Mouse (Mus musculus) lung, postnatal 14 days (tissue): ENCODE results near the gene Acot5.
"Not testable (repeated sequence)": the region's sequence is repeated elsewhere in the genome, so short reads cannot be mapped to it uniquely, and the experiment has no call there.

Experiments
- DNase-seq: peaks from one replicate; pipeline ENCODE4 v3.0.0; 2021

Acot5 gene

DNA sequence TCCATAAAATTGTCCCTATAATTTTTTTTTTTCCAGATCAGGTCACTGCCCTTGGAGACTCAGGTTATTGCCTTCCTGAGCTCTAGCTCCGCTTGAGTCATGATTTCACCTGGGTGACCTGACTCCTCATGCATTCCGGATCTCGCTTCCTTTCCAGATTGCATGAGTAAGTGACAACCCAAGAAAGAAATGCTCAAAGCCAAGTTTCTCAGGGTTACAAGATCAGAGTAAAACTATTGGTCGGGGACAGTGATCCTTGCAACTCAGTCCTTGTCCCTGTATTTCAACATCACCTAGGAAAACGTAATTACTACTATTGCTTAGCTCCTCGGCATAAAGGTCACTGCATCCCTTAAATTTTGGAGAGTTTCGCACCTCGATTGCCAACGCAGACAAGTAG, at the start of gene Acot5:
Gene Acot5, plus strand, starts transcription at position 340 of the 400 bp plus-strand sequence.
- DNase-seq = no peak

DNA sequence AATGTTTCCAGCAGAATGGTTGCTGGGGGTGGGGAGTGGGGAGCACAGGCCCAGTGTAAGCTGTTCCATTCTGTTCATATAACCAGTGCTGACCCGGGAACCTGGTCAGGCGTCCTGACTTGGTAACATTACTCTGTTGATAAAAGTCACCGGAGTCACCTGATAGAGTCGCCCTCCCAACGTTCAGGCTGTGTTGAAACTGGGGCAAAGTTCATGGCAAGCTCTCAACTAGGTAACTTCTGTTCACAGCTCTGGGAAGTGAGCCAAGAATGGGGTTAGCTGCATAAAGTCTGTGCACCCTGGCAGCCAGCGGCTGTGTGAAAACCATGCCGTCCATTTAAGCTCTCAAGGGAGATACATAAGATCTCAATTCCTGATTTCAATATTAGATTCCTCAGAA, 48.6 kb upstream of the Acot5 start:
- DNase-seq = peak; percentile 82

DNA sequence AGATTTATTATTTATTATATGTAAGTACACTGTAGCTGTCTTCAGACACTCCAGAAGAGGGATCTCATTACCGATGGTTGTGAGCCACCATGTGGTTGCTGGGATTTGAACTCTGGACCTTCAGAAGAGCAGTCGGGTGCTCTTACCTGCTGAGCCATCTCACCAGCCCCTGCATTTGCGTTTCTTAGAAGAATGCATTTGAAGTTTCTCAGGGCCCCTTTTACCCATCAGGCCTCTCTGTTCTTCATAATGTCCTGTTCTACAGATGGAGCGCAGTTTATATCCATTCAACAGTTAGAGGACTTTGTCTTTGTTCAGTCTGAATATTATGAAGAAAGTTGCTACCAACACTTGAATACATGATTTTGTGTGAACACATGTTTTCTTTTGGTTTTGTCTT, 46.9 kb upstream of the Acot5 start:
- DNase-seq = not testable (repeated sequence)

DNA sequence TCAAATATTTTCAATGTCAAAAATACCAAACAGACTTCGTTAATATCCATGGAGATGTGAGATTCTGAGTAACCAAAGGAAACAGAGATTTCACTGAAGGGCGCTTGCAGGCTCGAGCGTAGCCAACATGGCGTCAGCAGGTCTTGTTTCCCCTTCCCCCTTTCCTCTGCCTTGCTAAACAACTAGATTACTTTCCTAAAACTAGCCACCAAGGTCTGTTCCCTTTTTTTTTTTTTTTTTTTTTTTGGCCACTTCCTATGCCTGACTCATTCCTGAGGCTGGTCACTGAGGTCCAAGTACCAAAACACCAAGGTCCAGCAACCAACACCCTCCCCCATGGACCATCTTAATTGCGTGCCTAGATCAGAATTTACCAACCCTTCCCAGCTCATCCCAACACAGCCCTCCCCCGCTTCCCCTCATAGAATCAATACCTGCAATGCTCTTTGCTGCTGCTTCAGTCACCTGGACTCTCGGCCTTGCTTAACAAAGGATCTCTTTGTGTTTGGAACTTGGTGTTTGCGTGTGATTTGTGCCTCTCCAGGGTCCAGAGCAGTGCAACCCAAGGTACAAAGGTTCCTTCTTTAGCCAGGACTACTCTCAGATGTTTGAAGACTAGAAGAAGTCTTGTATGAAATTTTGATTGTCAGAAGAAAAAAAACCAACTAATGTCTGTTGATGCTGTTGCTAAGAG, 45.9 kb upstream of the Acot5 start:
- no peak for DNase-seq

DNA sequence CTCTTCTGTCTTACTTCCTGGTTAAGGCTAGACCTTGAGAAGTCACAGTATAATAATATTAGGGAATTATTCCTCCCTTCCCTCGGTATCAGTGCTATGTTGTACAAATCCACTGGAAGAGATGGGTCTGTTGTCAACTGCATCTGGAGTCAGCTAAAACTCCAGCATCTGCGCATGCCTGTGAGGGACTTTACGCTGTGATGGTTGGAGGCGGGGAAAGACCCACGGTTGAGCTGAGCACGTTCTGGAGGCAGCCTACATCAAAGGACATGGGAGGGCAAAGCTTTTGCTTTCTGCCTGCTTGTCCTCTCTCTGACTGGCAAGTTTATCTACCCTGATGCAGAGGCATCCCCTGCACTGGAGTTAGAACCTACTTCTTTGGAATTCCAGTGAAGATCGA, 43.2 kb upstream of the Acot5 start:
- no peak for DNase-seq

DNA sequence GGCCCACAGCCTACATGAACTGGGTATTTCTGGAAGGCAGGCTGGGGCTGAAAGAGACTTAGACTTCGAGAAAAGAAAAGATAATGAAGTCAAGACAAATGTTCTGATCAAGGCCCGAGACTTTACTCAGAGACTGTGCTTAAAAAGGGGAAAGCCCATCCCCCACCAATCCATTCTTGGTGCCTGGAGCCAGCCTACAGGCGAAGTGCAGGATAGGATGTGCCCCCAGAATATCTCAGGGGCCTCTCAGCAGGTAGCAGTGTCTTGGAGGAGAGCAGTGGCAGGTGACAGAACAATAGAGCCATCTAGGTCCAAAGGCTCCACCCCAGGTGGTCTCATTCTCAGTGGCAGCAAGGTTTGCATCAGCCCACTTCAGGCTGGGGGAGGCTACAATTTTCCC, 40.8 kb upstream of the Acot5 start:
- DNase-seq = not testable (repeated sequence)

DNA sequence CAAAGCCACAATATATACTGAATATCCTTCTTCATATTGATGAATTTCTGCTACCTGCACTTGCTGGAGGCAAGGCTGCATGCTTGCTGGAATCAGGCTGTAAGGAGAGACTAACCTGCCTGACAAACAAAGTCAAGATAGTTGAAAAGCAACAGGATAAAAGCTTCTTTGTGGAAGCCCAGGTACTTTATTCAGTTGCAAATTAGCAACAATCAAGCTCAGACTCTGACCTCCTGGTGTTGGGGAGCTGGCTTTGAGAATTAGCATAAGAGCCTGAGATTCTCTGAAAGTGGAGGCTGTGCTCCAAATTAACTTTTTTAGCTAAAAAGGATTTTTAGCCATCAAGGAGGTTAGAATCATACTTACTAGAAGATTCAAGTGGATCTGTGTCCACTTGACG, 40.1 kb upstream of the Acot5 start:
- not testable (repeated sequence) for DNase-seq

DNA sequence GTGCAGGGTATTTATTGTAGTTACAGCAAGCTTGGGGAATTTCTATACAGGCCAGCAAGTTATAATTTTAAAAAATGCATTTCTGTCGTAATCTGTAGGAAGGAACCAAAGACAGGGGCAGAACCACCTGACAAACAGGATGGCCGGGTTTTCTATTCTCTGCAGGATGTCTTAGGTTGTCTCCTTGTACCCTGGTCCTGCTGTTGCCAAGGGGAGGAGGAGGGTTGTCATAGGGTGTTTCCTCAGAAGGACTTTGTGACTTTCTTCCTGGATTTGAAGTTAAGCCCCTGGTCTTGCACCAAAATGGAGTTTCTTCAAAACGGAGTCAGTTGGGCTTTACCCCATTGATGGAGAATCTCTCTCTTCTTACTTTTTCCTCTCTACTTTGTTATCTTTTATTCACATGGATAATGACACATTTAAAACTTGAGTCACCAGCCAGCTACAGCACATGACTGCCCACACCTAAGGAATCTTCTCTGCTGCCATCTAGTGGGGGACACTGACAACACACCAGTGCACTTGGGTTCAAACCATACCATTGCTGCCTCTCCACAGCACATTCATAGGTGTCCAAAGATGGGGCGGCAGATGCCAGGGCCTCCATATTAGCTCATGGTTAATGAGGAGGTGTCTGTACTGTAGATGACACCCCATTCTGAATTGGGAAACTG, 38.3 kb upstream of the Acot5 start:
- DNase-seq = peak; percentile 88

DNA sequence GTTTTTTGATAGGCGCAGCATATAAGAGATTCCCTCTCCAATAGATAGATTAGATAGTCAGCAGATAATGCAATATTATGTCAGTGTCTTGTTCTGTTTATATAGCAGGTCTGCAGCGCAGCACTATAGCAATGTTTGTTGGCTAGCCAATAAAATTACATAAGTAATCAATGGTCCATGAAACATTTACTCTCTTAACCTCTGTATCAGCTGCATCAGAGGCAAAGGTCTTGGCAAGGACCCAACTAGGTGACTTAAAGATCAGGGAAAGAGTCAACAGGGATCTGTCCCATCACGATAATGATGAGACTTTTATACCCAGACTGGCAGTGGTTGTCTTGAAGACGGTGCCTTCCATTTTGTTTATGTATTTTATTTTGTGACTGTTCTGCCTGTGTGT, 36.3 kb upstream of the Acot5 start:
- no peak for DNase-seq

DNA sequence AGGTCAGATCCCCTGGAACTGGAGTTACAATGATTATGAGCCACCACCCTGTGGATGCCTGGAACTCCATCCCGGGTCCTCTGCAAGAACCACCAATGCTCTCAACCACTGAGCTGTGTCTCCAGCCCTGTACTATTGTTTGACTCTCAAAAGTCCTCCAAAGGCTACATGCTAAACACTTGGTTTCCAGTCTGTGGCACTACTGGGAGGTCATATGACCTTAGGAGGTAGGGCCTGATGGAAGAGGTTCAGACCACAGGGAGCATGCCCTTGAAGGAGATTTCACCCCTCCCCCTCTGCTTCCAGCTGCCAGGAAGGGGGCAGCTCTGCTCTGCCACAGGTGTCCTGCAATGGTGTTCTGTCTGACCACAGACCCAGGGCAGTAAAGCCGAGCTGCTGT, 35.8 kb upstream of the Acot5 start:
- not testable (repeated sequence) for DNase-seq

DNA sequence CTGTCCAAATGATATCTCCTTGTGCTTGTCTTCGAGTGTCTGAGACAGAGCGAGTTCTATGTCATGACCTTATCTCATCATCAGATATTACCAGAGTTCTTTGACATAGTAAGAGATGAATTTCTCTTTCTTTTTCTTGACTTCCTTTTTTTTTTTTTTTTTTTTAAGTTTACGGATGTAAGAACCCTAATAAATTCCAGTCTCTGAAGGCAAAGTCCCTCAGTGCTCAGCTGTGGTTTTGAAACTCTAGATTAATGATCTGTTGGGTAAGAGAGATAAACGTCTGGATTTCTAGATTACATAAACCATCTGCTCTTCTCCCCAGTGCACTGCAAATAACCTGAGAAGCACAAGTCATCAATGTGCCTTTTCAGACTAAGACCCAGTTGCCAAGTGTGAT, 35.0 kb upstream of the Acot5 start:
- no peak for DNase-seq

DNA sequence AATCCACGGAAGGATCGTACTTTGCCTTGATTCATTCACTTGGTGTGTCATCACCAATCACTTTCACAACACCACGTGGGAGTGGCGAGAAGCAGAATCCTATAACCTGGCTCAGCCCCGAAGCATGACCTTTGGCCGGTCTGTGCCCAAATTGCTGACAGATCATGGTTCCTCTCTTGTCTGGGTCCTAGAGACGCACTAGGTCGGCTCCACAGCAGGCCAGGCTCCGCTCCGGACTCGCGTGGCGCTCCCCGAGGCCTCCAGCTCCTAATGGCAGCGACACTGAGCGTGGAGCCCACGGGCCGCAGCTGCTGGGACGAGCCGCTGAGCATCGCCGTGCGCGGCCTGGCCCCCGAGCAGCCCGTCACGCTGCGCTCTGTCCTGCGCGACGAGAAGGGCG, 30.9 kb upstream of the Acot5 start, which contains the start of gene Acot4:
Gene Acot4, plus strand, starts transcription at position 139 of the 400 bp plus-strand sequence.
- peak; percentile 34 for DNase-seq

DNA sequence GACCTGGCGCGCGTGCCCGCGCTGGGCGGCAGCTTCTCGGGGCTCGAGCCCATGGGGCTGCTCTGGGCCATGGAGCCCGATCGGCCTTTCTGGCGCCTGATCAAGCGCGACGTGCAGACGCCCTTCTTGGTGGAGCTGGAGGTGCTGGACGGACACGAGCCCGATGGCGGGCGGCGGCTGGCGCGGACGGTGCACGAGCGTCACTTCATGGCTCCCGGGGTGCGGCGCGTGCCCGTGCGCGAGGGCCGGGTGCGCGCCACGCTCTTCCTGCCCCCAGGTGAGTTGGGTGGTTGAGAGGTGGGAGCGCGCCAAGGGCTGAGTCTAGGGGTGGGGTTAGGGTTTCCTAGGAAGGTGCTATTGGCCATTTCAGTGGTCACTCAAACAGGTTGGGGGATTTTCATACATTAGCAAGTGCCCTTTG, 30.4 kb upstream of the Acot5 start, which contains the start of gene Gm49366:
Gene Gm49366, plus strand, starts transcription at position 245 of the 421 bp plus-strand sequence.
- peak; percentile 26 for DNase-seq

DNA sequence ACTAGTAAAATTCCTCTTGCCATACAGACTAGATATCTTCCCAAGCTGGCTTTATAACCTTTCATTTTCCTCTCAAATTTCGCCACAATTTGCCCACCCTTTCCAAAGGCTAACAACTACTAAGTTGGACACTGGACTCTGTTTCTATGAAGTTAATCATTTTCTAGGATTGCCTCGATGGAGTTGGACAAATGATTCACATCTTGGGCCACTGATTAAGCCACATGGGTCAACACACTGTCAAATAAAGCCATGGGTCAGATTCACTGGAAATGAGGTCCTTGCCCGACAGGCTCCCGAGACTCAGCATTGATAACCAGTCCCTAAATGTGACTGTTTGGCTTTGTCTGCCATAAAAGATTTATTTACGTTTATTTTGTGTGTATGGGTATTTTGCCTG, 26.9 kb upstream of the Acot5 start:
- no peak for DNase-seq

DNA sequence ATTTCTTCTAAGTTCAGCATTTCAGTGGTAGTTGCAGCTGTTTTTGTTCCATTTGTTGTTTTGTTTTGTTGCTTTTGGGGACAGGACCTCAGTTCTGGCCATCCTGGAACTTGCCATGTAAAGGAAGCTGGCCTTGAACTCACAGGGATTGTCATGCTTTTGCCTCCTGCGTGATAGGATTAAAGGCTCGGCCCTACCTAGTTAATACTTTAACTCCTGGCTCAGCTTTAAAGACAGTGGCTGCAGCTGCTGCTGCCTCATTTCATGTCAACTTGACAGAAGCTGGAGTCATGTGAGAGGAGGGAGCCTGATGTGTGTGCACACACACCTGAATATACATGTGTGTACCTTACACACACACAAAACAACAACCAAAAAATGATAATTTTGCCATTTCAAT, 25.1 kb upstream of the Acot5 start:
- no peak for DNase-seq

DNA sequence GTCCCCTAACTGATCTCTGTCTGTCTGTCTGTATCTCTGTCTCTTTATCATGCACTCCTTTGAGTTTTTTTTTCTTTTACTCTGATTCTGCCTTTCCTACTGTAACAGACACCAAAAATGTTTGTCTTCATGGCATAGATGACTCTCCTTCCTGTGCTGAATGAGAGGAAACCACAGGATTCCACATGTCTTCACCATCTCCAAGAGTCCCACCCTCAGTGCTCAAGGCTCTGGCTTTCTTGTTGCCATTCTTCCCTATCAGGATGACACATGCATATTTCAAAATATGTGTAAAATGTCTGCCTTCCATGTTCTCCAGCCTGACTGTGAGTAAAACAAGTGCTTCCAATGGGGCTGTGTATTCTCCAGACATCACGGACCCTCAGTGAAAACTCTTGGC, 22.2 kb upstream of the Acot5 start:
- DNase-seq = no peak

DNA sequence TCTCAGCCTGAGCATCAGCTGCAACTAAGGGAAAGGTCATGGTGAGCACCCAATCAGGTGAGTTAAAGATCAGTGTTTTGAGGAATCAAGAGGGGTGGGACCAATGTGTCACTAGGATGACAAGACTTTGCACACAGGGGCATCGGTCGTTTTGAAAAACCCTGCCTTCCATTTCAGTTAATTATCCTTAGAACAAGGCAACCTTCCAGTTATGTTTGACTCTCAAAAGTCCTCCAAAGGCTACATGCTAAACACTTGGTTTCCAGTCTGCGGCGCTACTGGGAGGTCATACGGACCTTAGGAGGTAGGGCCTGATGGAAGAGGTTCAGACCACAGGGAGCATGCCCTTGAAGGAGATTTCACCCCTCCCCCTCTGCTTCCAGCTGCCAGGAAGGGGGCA, 18.4 kb upstream of the Acot5 start:
- not testable (repeated sequence) for DNase-seq

DNA sequence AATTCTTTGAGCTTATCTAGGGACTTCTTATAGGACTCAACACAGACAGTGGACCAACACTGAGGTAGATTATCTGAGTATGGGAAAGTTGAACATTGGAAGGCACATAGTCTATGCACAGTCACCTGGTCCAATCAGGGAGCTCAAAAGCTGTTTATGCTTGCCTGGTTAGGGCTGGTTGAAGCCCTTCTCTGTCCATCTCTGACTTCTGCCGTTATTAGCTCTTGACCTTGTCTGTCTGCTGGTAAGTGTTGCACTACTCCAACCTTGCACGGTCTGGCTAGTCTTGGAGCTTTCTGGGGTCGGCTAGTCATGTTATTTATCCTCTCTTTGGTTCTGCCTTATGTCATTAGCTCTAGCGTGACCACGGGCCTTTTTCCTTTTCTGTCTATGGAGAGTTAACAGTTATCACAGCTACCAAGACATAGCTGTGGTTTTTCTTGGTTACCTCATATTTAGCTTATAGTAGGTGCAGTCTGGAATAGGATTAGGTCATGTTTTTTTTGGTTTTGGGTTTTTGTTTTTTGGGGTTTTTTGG, 17.1 kb upstream of the Acot5 start, which contains the start of gene Acot3:
Gene Acot3, plus strand, starts transcription at position 208 of the 538 bp plus-strand sequence.
- no peak for DNase-seq

DNA sequence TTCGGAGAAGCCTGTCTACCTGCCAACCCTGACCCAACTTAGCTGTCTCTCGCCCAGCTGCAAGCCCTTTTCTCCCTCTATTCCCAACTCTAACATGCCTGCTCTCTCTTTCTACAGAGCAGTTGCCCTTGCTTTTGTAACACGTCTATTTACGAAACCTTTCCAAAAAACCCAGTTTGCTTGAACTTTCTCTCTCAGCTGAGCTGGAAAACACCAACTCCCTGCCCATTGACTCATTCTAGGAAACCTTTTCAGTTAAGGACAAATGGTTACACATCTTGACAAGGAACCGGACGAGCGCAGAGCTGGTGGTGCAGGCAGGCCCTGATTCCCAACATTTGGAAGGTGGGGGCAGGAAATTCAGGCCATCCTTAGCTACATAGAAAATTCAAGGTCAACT, 16.5 kb upstream of the Acot5 start:
- no peak for DNase-seq

DNA sequence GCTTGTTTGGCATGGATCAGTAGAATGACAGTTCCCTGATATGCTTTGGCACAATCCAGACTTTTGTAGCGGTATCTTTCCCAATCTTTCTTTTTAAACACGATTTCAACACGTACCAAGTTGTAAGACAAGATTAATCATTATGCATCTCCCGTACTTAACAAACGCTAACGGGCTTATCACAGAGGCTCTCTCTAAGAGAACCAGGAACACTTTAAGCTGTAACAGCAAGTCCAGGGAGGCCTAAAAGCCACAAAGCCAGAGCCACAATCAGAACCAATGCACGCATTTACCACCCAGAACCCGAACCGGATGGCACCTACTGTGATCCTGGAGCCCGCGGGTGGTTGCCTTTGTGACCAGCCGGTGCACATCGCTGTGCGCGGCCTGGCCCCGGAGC, 16.0 kb upstream of the Acot5 start:
- DNase-seq = no peak

DNA sequence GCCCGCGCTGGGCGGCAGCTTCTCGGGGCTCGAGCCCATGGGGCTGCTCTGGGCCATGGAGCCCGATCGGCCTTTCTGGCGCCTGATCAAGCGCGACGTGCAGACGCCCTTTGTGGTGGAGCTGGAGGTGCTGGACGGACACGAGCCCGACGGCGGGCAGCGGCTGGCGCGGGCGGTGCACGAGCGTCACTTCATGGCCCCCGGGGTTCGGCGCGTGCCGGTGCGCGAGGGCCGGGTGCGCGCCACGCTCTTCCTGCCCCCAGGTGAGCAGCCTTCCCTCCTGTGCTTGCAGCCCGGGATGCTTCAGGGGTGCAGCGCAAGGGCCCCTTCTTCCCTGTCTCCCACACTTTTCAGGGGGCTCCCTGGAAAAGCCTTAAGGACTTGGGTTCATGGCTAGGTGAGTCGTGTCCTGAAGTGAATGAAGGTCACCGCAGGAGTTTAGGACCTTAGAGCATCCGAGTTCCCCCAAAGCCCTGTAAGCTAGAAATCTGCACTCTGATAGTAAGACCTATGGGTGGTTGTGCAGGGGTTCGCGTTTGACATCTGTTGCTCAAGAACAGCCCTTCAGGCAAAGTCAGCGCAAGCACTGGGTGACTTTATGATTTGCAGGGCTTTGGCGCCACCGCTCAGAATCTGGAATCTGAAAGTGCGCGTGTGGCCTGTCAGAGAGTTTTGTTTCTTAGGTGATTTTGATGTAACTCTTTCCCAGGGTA, 15.3 kb upstream of the Acot5 start:
- DNase-seq = peak; percentile 17

DNA sequence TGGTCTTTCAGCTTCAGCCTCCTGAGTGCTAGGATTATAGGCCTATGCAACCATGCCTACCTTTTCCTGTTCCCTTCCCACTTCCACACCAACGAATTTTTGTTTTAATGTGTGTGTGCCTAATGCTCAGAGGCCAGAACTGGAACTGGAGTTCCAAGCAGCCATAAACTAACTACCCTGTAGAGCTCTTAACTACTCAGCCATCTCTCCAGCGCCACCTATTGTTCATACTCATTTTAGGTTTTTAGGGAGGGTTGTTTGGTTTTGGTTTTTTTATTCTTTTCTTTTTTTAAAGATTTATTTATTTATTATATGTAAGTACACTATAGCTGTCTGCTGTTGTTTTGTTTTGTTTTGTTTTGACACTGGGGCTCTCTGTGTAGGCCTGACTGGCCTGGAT, 8.2 kb upstream of the Acot5 start:
- peak; percentile 29 for DNase-seq

DNA sequence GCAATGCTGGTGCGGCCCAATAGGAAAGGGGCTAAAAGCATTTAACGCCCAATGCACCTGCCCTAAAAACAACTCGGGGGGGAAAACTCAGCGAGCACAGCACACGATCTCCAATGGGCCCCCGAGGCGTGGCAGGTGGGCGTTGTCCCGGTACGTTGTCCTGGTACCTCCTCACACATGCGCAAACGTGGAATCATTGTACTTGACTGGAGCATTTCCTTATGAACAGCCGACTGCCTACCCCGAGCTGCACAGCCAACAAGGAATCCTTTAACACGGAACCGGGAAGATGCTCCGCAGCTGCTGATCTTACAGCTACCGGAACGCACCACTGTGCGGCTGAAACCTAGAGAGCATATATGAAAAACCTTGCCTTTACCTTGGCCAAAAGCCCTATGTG, 6.8 kb upstream of the Acot5 start:
- DNase-seq = no peak

DNA sequence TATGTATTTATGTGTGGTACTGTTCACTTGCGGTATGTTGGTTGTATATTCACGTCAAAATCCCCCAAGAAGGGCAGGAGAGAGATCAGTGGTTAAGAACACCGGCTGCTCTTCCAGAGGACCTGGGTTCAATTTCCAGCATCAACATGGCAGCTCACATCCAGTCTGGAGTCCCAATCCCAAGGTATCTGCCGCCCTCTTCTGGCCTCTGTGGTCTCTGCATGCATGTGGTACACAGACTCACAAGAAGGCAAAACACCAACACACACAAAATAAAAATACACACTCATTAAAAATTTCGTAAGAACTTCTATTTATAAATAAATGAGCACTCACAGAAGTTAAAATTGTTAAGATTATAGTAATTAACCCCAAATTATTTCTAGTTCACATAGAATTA, 5.9 kb upstream of the Acot5 start:
- DNase-seq = peak; percentile 21
